Mouse (Mus musculus) olfactory bulb, adult 2 months (tissue): ENCODE results near the gene Slc5a10.

Source experiments
- CTCF ChIP-seq: fragments of 200-500 bp; IDR thresholded peaks from 2 replicates; pipeline ENCODE4 v1.5.1; 2012; ENCODE audit warnings: low read depth, mild to moderate bottlenecking, low read length, moderate library complexity; ENCODE audit not compliant: insufficient read depth
- POLR2A ChIP-seq: fragments of 200-500 bp; IDR thresholded peaks from 2 replicates; pipeline ENCODE4 v1.6.1; 2012; ENCODE audit warnings: mild to moderate bottlenecking, low read depth, low read length, moderate library complexity; ENCODE audit not compliant: insufficient read depth

DNA sequence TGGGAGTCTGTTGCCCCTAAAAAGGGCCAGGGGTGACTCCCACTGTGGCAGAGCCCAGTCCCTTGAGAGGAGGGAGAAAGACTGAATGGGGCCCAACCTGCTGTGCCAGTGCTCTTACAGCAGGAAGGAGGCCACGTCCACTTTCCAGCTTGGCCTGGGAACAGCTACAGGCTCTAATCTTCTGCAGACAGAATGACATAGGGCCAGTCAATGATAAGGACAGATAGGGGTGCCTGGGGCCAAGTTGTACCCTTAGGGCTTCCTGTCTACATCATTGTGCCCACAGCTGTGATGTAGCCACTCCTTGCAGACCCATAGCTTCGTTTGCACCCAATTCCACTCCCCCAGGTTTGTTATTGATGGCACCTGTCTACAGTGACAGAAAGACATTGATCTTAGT is 34.5 kb downstream of the Slc5a10 start:
- TF ChIP-seq POLR2A (no peak), CTCF (no peak)
